Mouse (Mus musculus) forebrain, postnatal 0 days (tissue): ENCODE results near the gene Gm5089. TPM values are rescaled to one million over a fixed set of nuclear protein-coding genes. Genes with fewer than 3 reads are reported as not detected.

Source experiments
- ATAC-seq: fragments of 200-750 bp; cut with Nextera tagmentation; 2 replicates; pipeline ENCODE4 v1.8.0; 2017; ENCODE audit warnings: mild to moderate bottlenecking, moderate library complexity
- DNase-seq: peaks from one replicate; pipeline ENCODE4 v3.0.0-alpha.2; 2015
- H3K27ac ChIP-seq: fragments of 300-500 bp; sonication (generic); 2 replicates; pipeline ENCODE4 v1.5.1; 2014; ENCODE audit warnings: low read depth, mild to moderate bottlenecking, antibody characterized with exemption, low read length, moderate library complexity, mixed read lengths
- H3K27me3 ChIP-seq: fragments of 300-500 bp; sonication (generic); 2 replicates; pipeline ENCODE4 v1.6.1; 2014; ENCODE audit warnings: mild to moderate bottlenecking, low read length, mixed read lengths; ENCODE audit not compliant: insufficient read depth
- H3K36me3 ChIP-seq: fragments of 300-500 bp; sonication (generic); 2 replicates; pipeline ENCODE4 v1.6.1; 2014; ENCODE audit warnings: mild to moderate bottlenecking, moderate library complexity; ENCODE audit not compliant: insufficient read depth
- H3K4me1 ChIP-seq: fragments of 300-500 bp; sonication (generic); 2 replicates; pipeline ENCODE4 v1.6.1; 2014; ENCODE audit warnings: antibody characterized with exemption; ENCODE audit not compliant: insufficient read depth
- H3K4me2 ChIP-seq: fragments of 300-500 bp; sonication (generic); 2 replicates; pipeline ENCODE4 v1.6.1; 2014; ENCODE audit warnings: low read depth, mild to moderate bottlenecking, moderate library complexity
- H3K4me3 ChIP-seq: fragments of 300-500 bp; sonication (generic); 2 replicates; pipeline ENCODE4 v1.5.1; 2014; ENCODE audit warnings: low read depth, low read length, mixed read lengths
- H3K9ac ChIP-seq: fragments of 300-500 bp; sonication (generic); 2 replicates; pipeline ENCODE4 v1.6.1; 2014; ENCODE audit warnings: mild to moderate bottlenecking
- H3K9me3 ChIP-seq: fragments of 300-500 bp; sonication (generic); 2 replicates; pipeline ENCODE4 v1.6.1; 2016; ENCODE audit warnings: low read length
- CTCF ChIP-seq: sonication (generic); IDR thresholded peaks from 2 replicates; pipeline ENCODE4 v1.5.1; 2016; ENCODE audit warnings: antibody characterized with exemption, control low read depth, low read depth
- WGBS: fragments of 180-500 bp; shearing (Covaris S2); extraction: QIAGEN DNeasy Blood & Tissue Kit; methylation state at CpG from one replicate; pipeline ENCODE4 v1.1.7; 2014; 5-methylcytosine and 5-hydroxymethylcytosine counted together
- polyA plus RNA-seq: library from polyadenylated mRNA; unstranded; fragments of >200 nt; fragmentation: Nextera tagmentation; extraction: Ambion mirVana; gene quantifications from 2 replicates; pipeline ENCODE4 v1.2.1, GENCODE M21; 2015
- total RNA-seq: library from RNA; depleted of rRNA; stranded (reverse); fragments of >200 nt; gene quantifications from 2 replicates; pipeline ENCODE4 v1.2.3, GENCODE M21; 2014

The Gm5089 gene
- total and polyA plus RNA-seq, 2 experiments from 2014 or later: 0.12 to 0.33 TPM

DNA sequence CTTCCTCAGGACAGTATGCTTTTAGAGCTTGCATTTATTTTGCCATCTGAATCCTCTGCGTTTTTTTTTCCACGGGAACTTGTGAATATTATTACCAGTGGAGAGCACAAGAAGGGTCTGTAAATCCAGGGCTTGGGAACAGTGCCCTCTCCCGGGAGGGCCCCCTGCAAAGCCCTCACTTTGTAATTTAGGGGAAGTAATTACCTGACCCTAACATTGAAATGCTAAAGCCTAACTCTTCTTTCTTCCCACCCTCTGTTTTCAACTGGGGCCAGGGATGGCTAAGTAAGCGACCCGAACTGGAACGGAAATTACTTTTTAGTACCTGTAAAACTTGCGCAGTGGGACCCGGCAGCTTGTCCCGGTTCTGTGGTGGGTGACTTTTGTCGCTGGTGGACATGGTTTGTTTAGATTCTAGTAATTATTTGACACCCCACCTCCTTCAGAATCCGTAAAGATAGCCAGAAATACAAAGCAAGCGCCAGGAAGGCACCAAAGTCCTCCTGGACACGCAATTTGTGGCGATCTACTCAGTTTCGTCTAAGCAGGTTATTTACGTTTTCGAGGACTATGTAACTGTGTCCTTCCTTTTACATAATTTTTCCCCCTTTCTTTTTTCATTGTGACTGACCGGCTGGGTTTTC is 44.9 kb downstream of the Gm5089 start:
- Histone ChIP-seq H3K36me3 (no peaks in the 10 kb centered on the region), H3K4me3 (peak overlapping the region; percentile 23), H3K9me3 (no peaks in the 10 kb centered on the region), H3K27me3 (peaks cover 35% of the 10 kb centered on the region), H3K27ac (0 out of 2 replicates have a peak overlapping the region, but pooled peaks have one; percentile 35), H3K4me2 (peak overlapping the region; percentile 53), H3K4me1 (0 out of 2 replicates have a peak, but pooled peaks cover 8% of the 10 kb centered on the region), H3K9ac (peak overlapping the region; percentile 36)
- WGBS: 12% methylated on average over 18 of the region's 18 CpGs
- TF ChIP-seq CTCF: 0 out of 2 replicates have a peak, but pooled peaks have one; percentile 14
- DNase-seq: peak; percentile 16
- ATAC-seq: no peak

DNA sequence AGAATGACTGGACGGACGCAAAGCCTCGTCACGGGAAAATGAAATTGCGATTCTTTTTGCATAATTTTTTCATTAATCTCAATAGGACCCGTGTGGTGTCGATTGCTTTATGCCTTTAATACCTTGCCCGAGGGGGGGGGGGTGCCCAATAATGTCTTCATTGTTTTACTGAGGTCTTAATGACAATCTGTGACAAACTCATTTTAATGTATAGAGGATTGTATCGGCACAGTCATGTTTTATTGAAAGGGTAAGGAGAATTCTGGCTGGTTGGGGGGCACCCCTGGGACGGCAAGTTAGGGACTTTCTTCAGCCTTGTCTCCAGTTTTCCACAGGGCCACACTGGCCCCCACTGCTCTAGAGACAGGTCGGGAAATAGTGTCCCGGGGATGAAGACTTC is 45.7 kb downstream of the Gm5089 start:
- no peak for DNase-seq
- TF ChIP-seq CTCF: no peak
- Histone ChIP-seq H3K27ac (no peak overlapping the region), H3K4me2 (no peak overlapping the region), H3K36me3 (no peaks in the 10 kb centered on the region), H3K4me1 (0 out of 2 replicates have a peak, but pooled peaks cover 8% of the 10 kb centered on the region), H3K9ac (no peak overlapping the region), H3K27me3 (peaks cover 35% of the 10 kb centered on the region), H3K9me3 (no peaks in the 10 kb centered on the region), H3K4me3 (no peak overlapping the region)
- ATAC-seq: no peak
- 43% methylated on average over 12 of the region's 12 CpGs for WGBS

DNA sequence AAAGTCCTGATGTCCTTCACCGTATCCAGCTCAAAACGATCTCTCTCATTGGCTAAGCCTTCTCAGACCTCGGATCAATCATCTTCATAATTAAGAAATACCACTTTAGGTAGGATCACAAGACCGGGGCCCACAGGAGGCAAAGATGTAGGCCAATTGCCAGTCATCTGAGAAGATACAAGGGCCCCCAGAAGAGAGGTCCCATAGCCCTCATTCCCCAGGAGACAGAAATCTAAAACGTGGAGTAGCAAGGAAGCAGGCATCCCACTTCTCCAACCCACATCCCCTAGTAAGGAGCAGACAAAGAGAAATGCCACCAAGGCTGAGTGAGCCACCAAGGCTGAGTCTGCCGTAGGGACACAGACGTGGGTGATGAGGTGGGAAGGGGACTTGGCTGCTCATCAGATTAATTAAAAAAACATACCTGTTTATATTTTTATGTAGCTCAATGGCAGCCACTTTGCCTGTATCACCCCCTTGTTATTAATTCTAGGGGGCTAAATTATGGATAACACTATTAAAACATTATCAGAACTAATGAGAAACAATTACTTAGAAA is 46.2 kb downstream of the Gm5089 start:
- Histone ChIP-seq H3K4me3 (no peak overlapping the region), H3K4me1 (0 out of 2 replicates have a peak, but pooled peaks cover 8% of the 10 kb centered on the region), H3K9ac (no peak overlapping the region), H3K27me3 (peaks cover 35% of the 10 kb centered on the region), H3K4me2 (no peak overlapping the region), H3K36me3 (no peaks in the 10 kb centered on the region), H3K9me3 (no peaks in the 10 kb centered on the region), H3K27ac (no peak overlapping the region)
- no peak for TF ChIP-seq CTCF
- DNase-seq (no peak), ATAC-seq (no peak)
- 80% methylated on average over 7 of the region's 7 CpGs for WGBS

DNA sequence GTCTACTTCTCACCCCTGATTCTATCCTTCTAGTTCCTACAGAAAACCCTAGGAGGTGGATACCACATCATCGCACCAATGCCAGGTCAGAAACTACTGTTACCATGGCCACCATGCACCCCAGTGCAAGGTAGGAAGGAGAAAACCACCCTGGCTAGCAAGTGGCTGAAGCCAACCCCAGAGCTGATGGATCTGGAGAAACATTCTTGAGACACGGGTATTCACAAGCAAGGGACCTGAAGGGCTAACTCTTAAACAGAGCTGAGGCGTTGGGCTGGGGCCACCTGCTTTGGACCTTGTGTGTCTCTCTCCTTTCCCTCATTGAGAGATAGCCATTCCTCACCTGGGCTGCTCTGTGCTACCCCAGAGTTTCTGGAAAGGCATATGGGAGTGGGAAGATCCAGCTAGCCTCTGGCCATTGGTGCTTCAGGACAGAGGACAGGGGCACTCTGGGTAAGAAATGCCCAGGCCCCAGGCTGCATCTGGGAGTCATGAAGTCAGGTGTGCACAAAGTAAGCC is 47.4 kb downstream of the Gm5089 start:
- Histone ChIP-seq H3K27ac (no peak overlapping the region), H3K27me3 (peaks cover 35% of the 10 kb centered on the region), H3K9me3 (no peaks in the 10 kb centered on the region), H3K4me1 (0 out of 2 replicates have a peak, but pooled peaks cover 8% of the 10 kb centered on the region), H3K4me2 (no peak overlapping the region), H3K36me3 (no peaks in the 10 kb centered on the region), H3K9ac (no peak overlapping the region), H3K4me3 (no peak overlapping the region)
- no peak for TF ChIP-seq CTCF
- no peak for ATAC-seq
- 50% methylated on average over 3 of the region's 3 CpGs for WGBS
- DNase-seq: no peak

DNA sequence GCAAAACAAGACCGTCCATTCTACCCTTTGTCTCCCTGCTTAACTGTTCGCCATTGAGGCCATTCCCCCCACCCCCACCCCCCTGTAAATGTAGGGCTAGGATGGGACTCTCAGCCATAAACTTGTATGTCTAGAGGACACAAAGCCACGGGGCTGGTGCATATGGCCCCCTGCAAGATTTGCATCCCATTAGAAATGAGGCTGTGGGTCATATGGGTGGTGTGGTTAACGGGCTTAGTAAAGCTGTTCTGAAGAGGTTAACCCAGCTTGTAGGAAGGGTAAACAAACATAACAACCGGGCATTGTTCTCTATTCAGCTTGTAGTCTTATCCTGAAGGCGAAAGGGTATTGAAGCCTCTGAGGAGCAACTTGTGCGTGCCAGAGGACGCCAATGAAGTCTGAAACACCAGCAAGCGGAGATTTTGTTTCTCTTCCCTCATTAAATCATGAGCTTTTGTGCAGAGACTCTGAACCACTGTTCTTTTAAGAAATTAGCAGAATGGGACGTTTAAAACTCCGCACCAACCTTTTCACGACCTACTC is 48.1 kb downstream of the Gm5089 start:
- ATAC-seq (no peak), DNase-seq (no peak)
- Histone ChIP-seq H3K9ac (no peak overlapping the region), H3K9me3 (no peaks in the 10 kb centered on the region), H3K36me3 (no peaks in the 10 kb centered on the region), H3K4me2 (no peak overlapping the region), H3K27me3 (peaks cover 35% of the 10 kb centered on the region), H3K4me3 (no peak overlapping the region), H3K4me1 (0 out of 2 replicates have a peak, but pooled peaks cover 8% of the 10 kb centered on the region), H3K27ac (no peak overlapping the region)
- 15% methylated on average over 12 of the region's 12 CpGs for WGBS
- TF ChIP-seq CTCF: no peak

DNA sequence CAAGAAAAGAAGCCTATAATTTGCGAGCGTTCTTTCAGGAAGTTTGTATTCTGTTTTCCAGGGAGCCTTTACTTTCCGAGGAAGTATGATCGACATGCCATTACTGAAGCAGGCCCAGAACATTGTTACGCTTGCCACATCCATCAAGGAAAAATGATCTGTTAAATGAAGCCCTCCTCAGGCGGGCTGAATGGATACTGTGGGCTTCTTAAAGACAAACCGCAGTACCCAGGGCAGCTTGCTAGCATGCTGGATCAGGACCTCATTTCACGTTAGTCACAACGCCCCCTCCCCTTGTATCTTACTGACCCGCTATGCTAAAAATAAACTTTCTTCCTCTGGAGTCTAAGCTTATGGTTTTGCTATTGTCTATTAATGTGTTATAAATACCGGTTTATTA is 49.0 kb downstream of the Gm5089 start:
- DNase-seq (no peak), ATAC-seq (no peak)
- Histone ChIP-seq H3K27me3 (peaks cover 35% of the 10 kb centered on the region), H3K27ac (no peak overlapping the region), H3K9ac (no peak overlapping the region), H3K4me1 (0 out of 2 replicates have a peak, but pooled peaks cover 8% of the 10 kb centered on the region), H3K4me2 (no peak overlapping the region), H3K4me3 (no peak overlapping the region), H3K36me3 (no peaks in the 10 kb centered on the region), H3K9me3 (no peaks in the 10 kb centered on the region)
- WGBS: 55% methylated on average over 11 of the region's 11 CpGs
- TF ChIP-seq CTCF: no peak

DNA sequence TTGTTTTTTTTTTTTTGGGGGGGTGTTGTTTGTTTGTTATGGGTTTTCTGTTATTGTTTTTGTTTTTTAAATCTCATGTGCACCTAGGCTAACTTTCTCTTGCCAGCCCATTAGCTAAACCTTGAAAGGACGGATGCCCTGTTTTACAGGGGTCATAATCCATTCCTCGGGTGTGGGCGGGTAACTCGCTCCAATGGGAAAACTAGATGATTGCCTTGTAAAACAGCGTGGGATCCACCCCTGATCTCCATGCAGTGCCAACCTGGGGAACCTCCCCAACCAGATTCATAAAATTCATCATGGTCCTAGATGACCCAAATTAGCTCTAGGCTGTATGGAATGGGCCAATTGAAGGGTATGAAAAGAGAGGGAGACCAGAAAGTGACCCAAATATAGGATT is 51.0 kb downstream of the Gm5089 start:
- no peaks in the 10 kb centered on the region for H3K4me1 ChIP-seq
- H3K9ac ChIP-seq: no peak overlapping the region
- H3K36me3 ChIP-seq: no peaks in the 10 kb centered on the region
- H3K4me2 ChIP-seq: no peak overlapping the region
- H3K9me3 ChIP-seq: no peaks in the 10 kb centered on the region
- H3K27me3 ChIP-seq: peaks cover 25% of the 10 kb centered on the region
- no peak overlapping the region for H3K27ac ChIP-seq
- H3K4me3 ChIP-seq: no peak overlapping the region
- TF ChIP-seq CTCF: no peak
- WGBS: 88% methylated on average over 5 of the region's 5 CpGs
- DNase-seq (no peak), ATAC-seq (no peak)
